Mouse (Mus musculus): ENCODE measurements around the gene Il13ra2. TPM values are rescaled to one million over a fixed set of nuclear protein-coding genes. Genes with fewer than 3 reads are reported as not detected.
"Not testable (repeated sequence)": the region's sequence is repeated elsewhere in the genome, so short reads cannot be mapped to it uniquely, and the experiment has no call there.

Gene Il13ra2
- not detected in 2 replicates for polyA plus RNA-seq (2015; fragmentation: Nextera tagmentation; extraction: Ambion mirVana)

DNA sequence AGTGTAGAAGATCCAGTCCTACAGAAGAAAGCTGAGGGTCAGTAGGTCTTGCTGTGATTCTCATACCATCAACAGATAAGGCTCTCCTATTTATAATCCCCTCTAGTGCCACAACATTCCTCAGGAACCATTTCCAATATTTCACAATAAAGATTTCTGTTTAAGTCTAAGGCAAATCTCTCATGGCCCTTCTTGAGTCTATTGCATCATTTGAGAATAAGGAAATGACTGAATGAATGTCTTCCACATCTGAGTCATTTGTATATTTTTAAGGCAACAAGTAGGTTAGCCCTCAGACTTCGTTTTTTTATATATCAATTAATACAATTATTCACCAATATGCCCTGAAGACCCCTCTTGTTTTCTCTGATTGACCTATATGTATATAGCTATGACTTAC, at the start of gene Il13ra2:
Il13ra2 (minus strand) TSS at position 64 of the 400 bp plus-strand sequence.
- 22% methylated on average over 1 of the region's 1 CpGs for WGBS (ENCODE audit: insufficient replicate concordance)

DNA sequence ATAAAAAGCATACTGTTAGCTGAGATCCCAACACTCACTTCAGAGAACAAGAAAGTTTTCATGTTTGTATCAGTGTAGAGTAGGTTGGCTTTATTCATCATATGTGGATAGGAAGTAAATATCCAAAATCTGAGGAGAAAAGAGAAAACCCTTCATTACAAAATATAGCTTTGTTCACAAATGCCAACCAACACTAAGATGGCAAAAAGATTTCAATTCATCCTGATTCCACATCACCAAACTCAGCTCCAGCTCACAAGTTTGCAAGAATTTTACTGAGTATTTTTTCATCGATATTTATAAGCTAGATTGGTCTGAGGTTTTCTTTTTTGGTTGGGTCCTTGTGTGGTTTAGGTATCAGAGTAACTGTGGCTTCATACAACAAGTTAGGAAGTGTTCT, 24.6 kb upstream of the Il13ra2 start, which contains the start of gene Vmn1r239-ps:
Vmn1r239-ps (minus strand) TSS at position 101 of the 400 bp plus-strand sequence.
- ATAC-seq (ENCODE audit: low read depth); H3K36me3 ChIP-seq (ENCODE audit: control insufficient read depth, insufficient read depth); H3K9ac ChIP-seq (ENCODE audit: low read depth, low read length); H3K9me3 ChIP-seq (replicated peaks; ENCODE audit: control insufficient read depth, low read length); H3K4me3 ChIP-seq (ENCODE audit: low read depth, low read length); H3K4me2 ChIP-seq (ENCODE audit: low read depth, low read length); H3K4me1 ChIP-seq (ENCODE audit: control insufficient read depth, low read depth, low read length); H3K27ac ChIP-seq (ENCODE audit: low read length); H3K27me3 ChIP-seq (ENCODE audit: control insufficient read depth, insufficient read depth, low read depth, low read length): not testable (repeated sequence)
- WGBS (ENCODE audit: insufficient replicate concordance): 57% methylated on average over 1 of the region's 1 CpGs

More for the DNA sequence above, at the start of gene Il13ra2:
- Histone ChIP-seq H3K27ac (ENCODE audit: low read length) (no peak within 1 kb of the TSS), H3K9ac (ENCODE audit: low read depth, low read length) (no peak within 1 kb of the TSS), H3K4me2 (ENCODE audit: low read depth, low read length) (no peak within 1 kb of the TSS), H3K36me3 (ENCODE audit: control insufficient read depth, insufficient read depth) (no peaks in the 10 kb centered on the region), H3K4me1 (ENCODE audit: control insufficient read depth, low read depth, low read length) (no peaks in the 10 kb centered on the region), H3K27me3 (ENCODE audit: control insufficient read depth, insufficient read depth, low read depth, low read length) (no peaks in the 10 kb centered on the region), H3K4me3 (ENCODE audit: low read depth, low read length) (no peak within 1 kb of the TSS), H3K9me3 (replicated peaks; ENCODE audit: control insufficient read depth, low read length) (no peaks in the 10 kb centered on the region)
- no peak for ATAC-seq (ENCODE audit: low read depth)

DNA sequence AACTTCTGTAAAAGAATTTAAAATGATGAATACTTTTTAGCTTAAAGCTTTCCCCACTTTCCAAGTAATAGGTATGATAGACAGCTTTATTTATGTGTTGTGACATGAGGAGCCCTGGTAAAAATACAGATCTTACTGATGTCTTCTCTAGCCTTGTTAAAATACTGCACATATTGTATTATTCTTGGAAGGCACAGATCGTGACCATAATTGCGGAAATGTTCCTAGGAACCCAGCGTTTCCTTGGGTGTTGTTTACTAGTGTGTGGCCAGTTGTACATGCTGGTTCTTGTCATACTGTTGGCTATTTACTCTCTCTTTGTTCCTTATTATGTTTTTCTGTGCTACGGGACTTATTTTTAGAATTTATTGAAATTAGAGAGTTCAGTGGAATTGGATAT, 14.4 kb upstream of the Il13ra2 start:
- H3K9ac ChIP-seq (ENCODE audit: low read depth, low read length): no peak overlapping the region
- H3K4me2 ChIP-seq (ENCODE audit: low read depth, low read length): no peak overlapping the region
- H3K4me1 ChIP-seq (ENCODE audit: control insufficient read depth, low read depth, low read length): no peaks in the 10 kb centered on the region
- no peak for ATAC-seq (ENCODE audit: low read depth)
- no peak overlapping the region for H3K27ac ChIP-seq (ENCODE audit: low read length)
- H3K36me3 ChIP-seq (ENCODE audit: control insufficient read depth, insufficient read depth): no peaks in the 10 kb centered on the region
- H3K27me3 ChIP-seq (ENCODE audit: control insufficient read depth, insufficient read depth, low read depth, low read length): no peaks in the 10 kb centered on the region
- H3K9me3 ChIP-seq (replicated peaks; ENCODE audit: control insufficient read depth, low read length): no peaks in the 10 kb centered on the region
- WGBS (ENCODE audit: insufficient replicate concordance): 73% methylated on average over 4 of the region's 4 CpGs
- no peak overlapping the region for H3K4me3 ChIP-seq (ENCODE audit: low read depth, low read length)

DNA sequence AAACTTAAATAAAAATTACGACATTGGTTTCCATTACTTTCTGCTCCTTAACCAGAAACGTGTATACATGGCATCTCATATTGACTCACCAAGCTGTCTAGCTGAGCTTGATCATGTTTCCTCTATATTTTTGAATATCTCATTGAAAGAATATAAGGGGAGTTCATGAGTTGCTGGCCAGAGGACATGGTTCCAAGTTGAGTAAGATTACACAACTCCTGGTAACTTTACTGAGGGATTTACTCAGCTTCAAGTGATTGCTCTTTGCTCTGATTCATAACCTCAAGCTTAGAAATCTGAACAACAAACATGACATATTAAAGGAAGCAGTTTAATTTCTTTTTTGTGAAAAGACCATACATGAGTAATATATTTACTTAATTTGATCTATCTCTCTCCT, 6.4 kb upstream of the Il13ra2 start:
- Histone ChIP-seq H3K27me3 (ENCODE audit: control insufficient read depth, insufficient read depth, low read depth, low read length) (no peaks in the 10 kb centered on the region), H3K9me3 (replicated peaks; ENCODE audit: control insufficient read depth, low read length) (no peaks in the 10 kb centered on the region), H3K9ac (ENCODE audit: low read depth, low read length) (no peak overlapping the region), H3K36me3 (ENCODE audit: control insufficient read depth, insufficient read depth) (no peaks in the 10 kb centered on the region), H3K4me3 (ENCODE audit: low read depth, low read length) (no peak overlapping the region), H3K4me1 (ENCODE audit: control insufficient read depth, low read depth, low read length) (no peaks in the 10 kb centered on the region), H3K4me2 (ENCODE audit: low read depth, low read length) (no peak overlapping the region), H3K27ac (ENCODE audit: low read length) (no peak overlapping the region)
- 58% methylated on average over 2 of the region's 2 CpGs for WGBS (ENCODE audit: insufficient replicate concordance)
- no peak for ATAC-seq (ENCODE audit: low read depth)

DNA sequence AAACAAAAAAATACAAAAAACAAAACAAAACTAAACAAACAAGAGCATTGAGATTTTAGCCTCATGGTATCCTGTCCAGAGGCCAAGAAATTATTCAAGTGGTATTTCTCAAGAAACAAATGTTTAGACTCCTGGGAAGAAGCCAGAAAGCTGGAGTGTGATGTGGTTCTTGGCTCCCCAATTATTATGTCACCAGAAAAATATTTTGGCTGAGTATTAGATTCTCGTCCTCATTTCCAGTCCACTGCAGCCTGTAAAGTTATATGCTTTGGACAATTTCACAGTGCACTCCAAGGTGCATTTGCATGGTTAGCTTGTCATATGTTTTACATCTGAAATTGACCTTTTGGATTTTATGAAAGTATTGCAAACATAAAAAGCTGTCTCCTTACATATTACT, 761 bp upstream of the Il13ra2 start:
- Histone ChIP-seq H3K4me1 (ENCODE audit: control insufficient read depth, low read depth, low read length) (no peaks in the 10 kb centered on the region), H3K9ac (ENCODE audit: low read depth, low read length) (no peak overlapping the region), H3K4me2 (ENCODE audit: low read depth, low read length) (no peak overlapping the region), H3K27me3 (ENCODE audit: control insufficient read depth, insufficient read depth, low read depth, low read length) (no peaks in the 10 kb centered on the region), H3K36me3 (ENCODE audit: control insufficient read depth, insufficient read depth) (no peaks in the 10 kb centered on the region), H3K4me3 (ENCODE audit: low read depth, low read length) (no peak overlapping the region), H3K9me3 (replicated peaks; ENCODE audit: control insufficient read depth, low read length) (no peaks in the 10 kb centered on the region), H3K27ac (ENCODE audit: low read length) (no peak overlapping the region)
- WGBS (ENCODE audit: insufficient replicate concordance): 54% methylated on average over 1 of the region's 1 CpGs
- no peak for ATAC-seq (ENCODE audit: low read depth)

GRCm38 (mm10) chrX:147393446-147393845, 35.5 kb downstream of the Il13ra2 start:
- 48% methylated on average over 1 of the region's 1 CpGs for WGBS (ENCODE audit: insufficient replicate concordance)
- no peaks in the 10 kb centered on the region for H3K36me3 ChIP-seq (ENCODE audit: control insufficient read depth, insufficient read depth)
- ATAC-seq (ENCODE audit: low read depth): no peak

DNA sequence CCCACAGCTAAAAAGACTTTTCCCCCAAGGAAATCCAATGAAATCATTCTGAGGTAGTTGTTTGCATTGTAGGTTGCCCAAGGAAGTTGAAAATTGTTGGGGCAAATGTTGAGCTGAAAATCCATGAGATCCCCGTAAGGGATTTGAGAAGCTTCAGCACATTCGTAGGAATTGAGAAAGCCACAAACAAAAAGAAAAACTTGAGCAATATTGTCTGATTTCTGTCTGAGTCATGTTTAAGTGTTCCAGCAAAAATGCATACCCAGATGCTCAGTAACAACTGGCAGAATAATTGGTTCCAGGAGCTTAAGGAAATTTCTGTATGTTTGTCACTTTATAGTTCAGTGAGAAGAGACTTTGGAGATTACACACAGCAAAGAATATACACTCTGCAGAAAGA, 79.8 kb downstream of the Il13ra2 start:
- ATAC-seq (ENCODE audit: low read depth): no peak
- H3K27me3 ChIP-seq (ENCODE audit: control insufficient read depth, insufficient read depth, low read depth, low read length): no peaks in the 10 kb centered on the region
- no peak overlapping the region for H3K4me3 ChIP-seq (ENCODE audit: low read depth, low read length)
- H3K4me1 ChIP-seq (ENCODE audit: control insufficient read depth, low read depth, low read length): no peaks in the 10 kb centered on the region
- no peaks in the 10 kb centered on the region for H3K36me3 ChIP-seq (ENCODE audit: control insufficient read depth, insufficient read depth)
- 64% methylated on average over 2 of the region's 2 CpGs for WGBS (ENCODE audit: insufficient replicate concordance)
- no peak overlapping the region for H3K27ac ChIP-seq (ENCODE audit: low read length)
- no peaks in the 10 kb centered on the region for H3K9me3 ChIP-seq (replicated peaks; ENCODE audit: control insufficient read depth, low read length)
- H3K4me2 ChIP-seq (ENCODE audit: low read depth, low read length): no peak overlapping the region
- H3K9ac ChIP-seq (ENCODE audit: low read depth, low read length): no peak overlapping the region

More at GRCm38 (mm10) chrX:147393446-147393845, 35.5 kb downstream of the Il13ra2 start:
- H3K4me1 ChIP-seq (ENCODE audit: control insufficient read depth, low read depth, low read length): no peaks in the 10 kb centered on the region
- H3K27ac ChIP-seq (ENCODE audit: low read length): no peak overlapping the region
- no peak overlapping the region for H3K4me3 ChIP-seq (ENCODE audit: low read depth, low read length)
- H3K9me3 ChIP-seq (replicated peaks; ENCODE audit: control insufficient read depth, low read length): no peaks in the 10 kb centered on the region
- no peak overlapping the region for H3K4me2 ChIP-seq (ENCODE audit: low read depth, low read length)
- H3K27me3 ChIP-seq (ENCODE audit: control insufficient read depth, insufficient read depth, low read depth, low read length): no peaks in the 10 kb centered on the region
- H3K9ac ChIP-seq (ENCODE audit: low read depth, low read length): no peak overlapping the region

Other genes starting within 250 kb of the Il13ra2 start
- gene Vmn1r239-ps, start 24.5 kb upstream of the Il13ra2 start, polyA plus RNA-seq (2015; fragmentation: Nextera tagmentation; extraction: Ambion mirVana): not detected in 2 replicates
- gene Lrch2, start 124.9 kb upstream of the Il13ra2 start, polyA plus RNA-seq (2015; fragmentation: Nextera tagmentation; extraction: Ambion mirVana): 0.09 TPM in 2 replicates